Mouse (Mus musculus) intestine, postnatal 0 days (tissue): ENCODE data around the gene Ascc2. TPM values are rescaled to one million over a fixed set of nuclear protein-coding genes. Genes with fewer than 3 reads are reported as not detected.

Source experiments
- ATAC-seq: fragments of 200-750 bp; cut with Nextera tagmentation; 2 replicates; pipeline ENCODE4 v1.8.0; 2017; ENCODE audit warnings: mild to moderate bottlenecking, moderate TSS enrichment, moderate library complexity
- H3K27ac ChIP-seq: fragments of 300-500 bp; sonication (generic); 2 replicates; pipeline ENCODE4 v1.5.1; 2014; ENCODE audit warnings: mild to moderate bottlenecking, low read depth, low read length, moderate library complexity
- H3K27me3 ChIP-seq: fragments of 300-500 bp; sonication (generic); replicated peaks from 2 replicates; pipeline ENCODE4 v1.6.1; 2014; ENCODE audit warnings: low read length, mixed read lengths; ENCODE audit not compliant: control insufficient read depth, insufficient read depth
- H3K36me3 ChIP-seq: fragments of 300-500 bp; sonication (generic); 2 replicates; pipeline ENCODE4 v1.6.1; 2014; ENCODE audit warnings: mild to moderate bottlenecking, moderate library complexity; ENCODE audit not compliant: control insufficient read depth, insufficient read depth
- H3K4me1 ChIP-seq: fragments of 300-500 bp; sonication (generic); replicated peaks from 2 replicates; pipeline ENCODE4 v1.6.1; 2014; ENCODE audit warnings: antibody characterized with exemption, low read length, mixed read lengths; ENCODE audit not compliant: control insufficient read depth, insufficient read depth
- H3K4me2 ChIP-seq: fragments of 300-500 bp; sonication (generic); replicated peaks from 2 replicates; pipeline ENCODE4 v1.6.1; 2014; ENCODE audit warnings: low read depth, mild to moderate bottlenecking, moderate library complexity
- H3K4me3 ChIP-seq: fragments of 300-500 bp; sonication (generic); 2 replicates; pipeline ENCODE4 v1.5.1; 2014; ENCODE audit warnings: low read depth, low read length
- H3K9ac ChIP-seq: fragments of 300-500 bp; sonication (generic); 2 replicates; pipeline ENCODE4 v1.6.1; 2014; ENCODE audit warnings: mild to moderate bottlenecking, low read depth, low read length
- H3K9me3 ChIP-seq: fragments of 300-500 bp; sonication (generic); 2 replicates; pipeline ENCODE4 v1.6.1; 2016; ENCODE audit warnings: mixed run types; ENCODE audit not compliant: control insufficient read depth
- CTCF ChIP-seq: sonication (generic); IDR thresholded peaks from 2 replicates; pipeline ENCODE4 v1.5.1; 2016; ENCODE audit warnings: low read depth, mild to moderate bottlenecking, control low read depth, antibody characterized with exemption, moderate library complexity
- WGBS: fragments of 180-500 bp; shearing (Covaris S2); extraction: QIAGEN DNeasy Blood & Tissue Kit; methylation state at CpG from one replicate; pipeline ENCODE4 v1.1.7; 2014; 5-methylcytosine and 5-hydroxymethylcytosine counted together
- polyA plus RNA-seq: library from polyadenylated mRNA; unstranded; fragments of >200 nt; fragmentation: Nextera tagmentation; extraction: Ambion mirVana; gene quantifications from 2 replicates; pipeline ENCODE4 v1.2.1, GENCODE M21; 2015

The Ascc2 gene
- polyA plus RNA-seq, 1 experiment from 2014 or later: 17.1 TPM

GRCm38 (mm10) chr11:4598411-4598810, 39.1 kb upstream of the Ascc2 start:
- Histone ChIP-seq H3K4me2 (no peak overlapping the region), H3K4me1 (0 out of 2 replicates have a peak, but pooled peaks cover 3% of the 10 kb centered on the region), H3K27ac (no peak overlapping the region), H3K4me3 (no peak overlapping the region), H3K9me3 (no peaks in the 10 kb centered on the region), H3K9ac (no peak overlapping the region), H3K36me3 (no peaks in the 10 kb centered on the region), H3K27me3 (no peaks in the 10 kb centered on the region)
- 77% methylated on average over 2 of the region's 2 CpGs for WGBS
- TF ChIP-seq CTCF: no peak
- ATAC-seq: no peak

DNA sequence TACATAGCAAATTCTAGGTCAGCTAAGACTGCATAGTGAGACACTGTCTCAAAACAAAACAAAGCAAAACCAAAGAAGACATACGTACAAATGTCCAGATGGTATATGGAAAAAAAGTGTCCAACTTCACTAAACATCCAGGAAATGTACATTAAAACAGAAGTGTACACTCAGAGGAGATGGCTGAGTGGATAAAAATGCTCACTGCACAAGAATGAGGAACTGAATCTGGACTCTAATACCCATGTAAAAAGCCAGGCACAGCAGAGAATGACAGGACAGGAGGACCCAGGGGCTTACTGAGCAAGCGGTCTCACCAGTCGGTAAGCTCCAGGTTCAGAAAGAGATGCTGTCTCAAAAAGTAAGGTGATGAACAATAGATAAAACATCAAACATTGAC, 37.6 kb upstream of the Ascc2 start:
- ATAC-seq: no peak
- no peaks in the 10 kb centered on the region for H3K27me3 ChIP-seq
- H3K36me3 ChIP-seq: no peaks in the 10 kb centered on the region
- no peak overlapping the region for H3K27ac ChIP-seq
- H3K4me2 ChIP-seq: no peak overlapping the region
- 0 out of 2 replicates have a peak, but pooled peaks cover 3% of the 10 kb centered on the region for H3K4me1 ChIP-seq
- H3K9ac ChIP-seq: no peak overlapping the region
- no peak overlapping the region for H3K4me3 ChIP-seq
- 83% methylated on average over 3 of the region's 3 CpGs for WGBS
- TF ChIP-seq CTCF: no peak
- H3K9me3 ChIP-seq: no peaks in the 10 kb centered on the region

DNA sequence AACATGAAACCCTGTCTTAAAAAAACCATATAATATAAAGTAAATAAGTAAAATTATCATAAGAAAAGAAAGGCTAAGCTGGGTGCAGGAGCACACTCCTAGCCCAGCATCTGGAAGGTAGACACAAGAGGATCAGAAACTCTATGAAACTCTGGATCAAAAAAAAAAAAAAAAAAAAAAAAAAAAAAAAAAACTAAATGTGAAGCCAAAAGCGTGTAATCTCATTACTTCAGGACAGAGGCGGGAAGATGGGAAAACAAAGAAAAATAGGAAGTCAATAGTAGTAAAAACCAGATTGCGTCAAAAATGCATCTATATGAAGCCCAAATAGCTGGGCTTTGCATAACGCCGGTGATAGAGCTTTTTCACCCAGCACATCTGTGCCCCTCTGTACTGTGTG, 35.7 kb upstream of the Ascc2 start:
- 86% methylated on average over 5 of the region's 5 CpGs for WGBS
- Histone ChIP-seq H3K27me3 (no peaks in the 10 kb centered on the region), H3K9me3 (no peaks in the 10 kb centered on the region), H3K36me3 (no peaks in the 10 kb centered on the region), H3K4me3 (no peak overlapping the region), H3K9ac (no peak overlapping the region), H3K4me2 (no peak overlapping the region), H3K27ac (no peak overlapping the region), H3K4me1 (0 out of 2 replicates have a peak, but pooled peaks cover 3% of the 10 kb centered on the region)
- no peak for TF ChIP-seq CTCF
- ATAC-seq: no peak

DNA sequence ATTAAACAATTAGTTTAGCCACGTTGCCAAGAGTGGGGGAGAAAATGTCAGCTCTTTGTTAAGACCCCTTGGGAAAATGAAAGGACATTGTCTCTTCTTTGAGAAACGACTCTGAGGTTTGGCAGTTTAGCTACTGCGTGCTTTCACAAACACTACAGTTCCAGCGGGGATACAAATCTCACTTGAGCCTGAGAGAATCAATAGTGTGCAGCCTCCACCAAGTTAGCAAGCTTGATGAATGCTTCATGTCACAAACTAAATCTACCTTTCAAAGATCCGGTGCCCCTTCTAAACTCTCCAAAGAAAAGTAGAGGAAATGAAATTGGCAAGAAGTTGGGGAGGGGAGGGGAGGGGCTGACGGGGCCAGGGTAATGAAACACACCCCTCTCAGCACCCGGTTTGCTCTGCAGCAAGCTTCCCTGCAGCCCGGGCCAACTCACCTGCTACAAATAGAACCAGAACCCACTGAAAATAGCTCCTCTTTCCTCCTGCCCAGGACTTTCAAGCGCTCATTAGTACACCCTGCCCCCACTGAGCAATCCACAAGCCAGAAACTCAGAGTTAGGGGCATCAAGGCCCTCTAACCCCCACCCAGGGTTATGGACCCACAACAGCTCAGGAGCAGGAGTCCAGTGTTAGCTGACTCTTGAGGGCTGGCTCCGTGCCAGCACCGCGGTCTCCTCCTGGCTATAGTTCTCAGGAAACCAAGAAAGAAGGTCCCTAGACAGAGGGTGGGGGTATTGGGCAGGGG, 34.7 kb upstream of the Ascc2 start:
- ATAC-seq: no peak
- Histone ChIP-seq H3K9me3 (no peaks in the 10 kb centered on the region), H3K36me3 (no peaks in the 10 kb centered on the region), H3K4me1 (0 out of 2 replicates have a peak, but pooled peaks cover 3% of the 10 kb centered on the region), H3K27ac (no peak overlapping the region), H3K9ac (no peak overlapping the region), H3K4me2 (no peak overlapping the region), H3K4me3 (no peak overlapping the region), H3K27me3 (no peaks in the 10 kb centered on the region)
- 29% methylated on average over 12 of the region's 12 CpGs for whole genome bisulfite sequencing
- TF ChIP-seq CTCF: no peak

DNA sequence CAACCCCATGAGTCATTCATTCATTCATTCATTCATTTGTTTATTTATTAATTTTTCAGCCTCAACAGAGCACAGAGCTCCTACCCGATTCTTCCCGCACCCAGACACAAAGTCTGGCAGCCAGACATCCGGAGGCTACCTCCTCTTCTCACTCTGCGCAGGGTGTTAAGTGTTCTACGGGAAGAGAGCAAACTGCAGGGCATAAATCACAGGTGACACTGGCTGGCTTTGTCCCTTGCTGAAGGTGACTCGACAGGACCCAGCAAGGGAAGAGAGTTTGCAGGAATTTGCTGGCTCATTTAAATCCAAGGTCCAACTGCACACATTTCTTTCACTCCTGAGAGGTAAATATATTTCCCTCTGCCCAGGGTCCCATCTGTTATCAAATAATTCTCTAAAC, 33.1 kb upstream of the Ascc2 start:
- 0 out of 2 replicates have a peak, but pooled peaks cover 3% of the 10 kb centered on the region for H3K4me1 ChIP-seq
- no peak overlapping the region for H3K9ac ChIP-seq
- no peak for TF ChIP-seq CTCF
- H3K4me3 ChIP-seq: no peak overlapping the region
- no peaks in the 10 kb centered on the region for H3K36me3 ChIP-seq
- ATAC-seq: no peak
- no peak overlapping the region for H3K27ac ChIP-seq
- H3K27me3 ChIP-seq: no peaks in the 10 kb centered on the region
- 11% methylated on average over 6 of the region's 6 CpGs for WGBS
- no peak overlapping the region for H3K4me2 ChIP-seq
- no peaks in the 10 kb centered on the region for H3K9me3 ChIP-seq

GRCm38 (mm10) chr11:4605414-4605813, 32.1 kb upstream of the Ascc2 start:
- H3K27me3 ChIP-seq: no peaks in the 10 kb centered on the region
- no peak overlapping the region for H3K4me3 ChIP-seq
- H3K9me3 ChIP-seq: no peaks in the 10 kb centered on the region
- no peak overlapping the region for H3K27ac ChIP-seq
- H3K9ac ChIP-seq: no peak overlapping the region
- no peaks in the 10 kb centered on the region for H3K36me3 ChIP-seq
- WGBS: 63% methylated on average over 7 of the region's 7 CpGs
- 0 out of 2 replicates have a peak, but pooled peaks cover 3% of the 10 kb centered on the region for H3K4me1 ChIP-seq
- H3K4me2 ChIP-seq: no peak overlapping the region
- no peak for TF ChIP-seq CTCF
- ATAC-seq: no peak
